In the genomic region with DNA sequence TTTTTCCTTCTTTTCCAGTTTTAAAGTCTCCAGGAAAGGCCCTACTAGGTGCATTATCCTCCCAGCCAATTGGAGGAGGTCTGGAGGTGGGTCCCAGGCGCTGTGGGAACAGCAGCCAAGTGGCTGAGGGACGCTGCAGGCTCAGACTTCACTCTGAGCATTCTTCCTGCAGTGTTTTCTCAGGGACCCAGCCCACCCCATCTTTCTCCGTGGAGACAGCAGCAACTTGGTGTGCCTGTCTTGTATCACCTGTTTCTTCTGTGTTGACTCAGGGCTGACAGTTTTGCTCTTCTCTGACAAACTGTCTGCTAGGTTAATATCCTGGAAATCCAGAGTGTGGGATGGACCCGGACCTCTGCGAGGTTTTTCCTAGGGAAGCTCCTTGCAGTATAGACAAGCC, we compare ENCODE assay signal across 34 mouse cellular contexts.
"Had no signal": no experiment of that assay in that cellular context is flagged by ENCODE, and none has a peak within 500 bp of the region (broad histone marks: within the 10 kb centered on the region; RNA-seq: fewer than 3 reads in every experiment).

No protein-coding gene starts in this region.

- H3K9ac ChIP-seq: heart, embryonic 12.5 days; heart, embryonic 13.5 days; heart, embryonic 15.5 days; hindbrain, embryonic 12.5 days; hindbrain, embryonic 13.5 days; hindbrain, embryonic 14.5 days; hindbrain, embryonic 15.5 days; intestine, embryonic 15.5 days; kidney, embryonic 15.5 days had no signal

- DNase-seq: heart, postnatal 14 days; heart, postnatal 36 days; heart, postnatal 4 days; kidney, adult 11 months; kidney, adult 18-20 months; kidney, adult 2 months; kidney, adult 8-10 months; kidney, adult 9 months; kidney, postnatal 10 days; kidney, postnatal 14 days; kidney, postnatal 25 days; kidney, postnatal 36 days; kidney, postnatal 4 days; layer of hippocampus, adult 9-11 months; layer of hippocampus, postnatal 36 days had no signal

- ATAC-seq: hindbrain, embryonic 16.5 days; hindbrain, postnatal 0 days; inflammation-experienced regulatory T-cells, adult 6 months; intestine, embryonic 15.5 days; intestine, postnatal 0 days had no signal

- H3K27ac ChIP-seq: heart, embryonic 10.5 days; heart, embryonic 13.5 days; heart, embryonic 15.5 days; hindbrain, embryonic 10.5 days; hindbrain, embryonic 12.5 days; hindbrain, embryonic 13.5 days; hindbrain, embryonic 14.5 days; hindbrain, embryonic 15.5 days; hindbrain, postnatal 0 days; intestine, embryonic 15.5 days; kidney, embryonic 15.5 days; kidney, postnatal 0 days; layer of hippocampus, adult 2 months; left cerebral cortex, adult 2 months had no signal

- H3K9me3 ChIP-seq: heart, embryonic 10.5 days; heart, embryonic 12.5 days; heart, embryonic 13.5 days; heart, embryonic 15.5 days; hindbrain, embryonic 10.5 days; hindbrain, embryonic 12.5 days; hindbrain, embryonic 13.5 days; hindbrain, embryonic 15.5 days; intestine, embryonic 15.5 days; kidney, embryonic 15.5 days had no signal

- H3K36me3 ChIP-seq: heart, embryonic 10.5 days; heart, embryonic 12.5 days; heart, embryonic 13.5 days; heart, embryonic 15.5 days; hindbrain, embryonic 10.5 days; hindbrain, embryonic 12.5 days; hindbrain, embryonic 13.5 days; hindbrain, embryonic 15.5 days; intestine, embryonic 15.5 days; kidney, embryonic 15.5 days had no signal

- H3K4me1 ChIP-seq: heart, embryonic 10.5 days; heart, embryonic 12.5 days had no signal

- H3K4me2 ChIP-seq: heart, embryonic 11.5 days; heart, embryonic 12.5 days; heart, embryonic 13.5 days; heart, embryonic 15.5 days; hindbrain, embryonic 12.5 days; hindbrain, embryonic 13.5 days; hindbrain, embryonic 14.5 days; hindbrain, embryonic 15.5 days; intestine, embryonic 15.5 days; kidney, embryonic 15.5 days had no signal

- H3K4me3 ChIP-seq: heart, embryonic 10.5 days; heart, embryonic 12.5 days; heart, embryonic 13.5 days; heart, embryonic 15.5 days; hindbrain, embryonic 10.5 days; hindbrain, embryonic 12.5 days; hindbrain, embryonic 13.5 days; hindbrain, embryonic 15.5 days; intestine, embryonic 15.5 days; kidney, embryonic 15.5 days; layer of hippocampus, adult 2 months; left cerebral cortex, adult 2 months had no signal
